Comparison of ENCODE assay signal across 15 mouse cellular contexts in genomic region chr2:37747909-37748308, GRCm38 (mm10). TPM values are rescaled to one million over a fixed set of nuclear protein-coding genes. Genes with fewer than 3 reads are reported as not detected.
DNase-seq lines count a peak whose midpoint lies in the region; ATAC-seq lines count a peak whose summit lies in the region.
"Had no signal": no experiment of that assay in that cellular context is flagged by ENCODE, and none has a peak within 500 bp of the region (broad histone marks: within the 10 kb centered on the region; RNA-seq: fewer than 3 reads in every experiment).

No protein-coding gene starts in this region.

- peak; percentile 53 for DNase-seq in cerebellum, adult 9-11 months
- DNase-seq in cerebellum, adult 8-10 months, result no peak
- peak; percentile 31 for DNase-seq in gastrocnemius, postnatal 25 days
- DNase-seq in gastrocnemius, postnatal 36 days, result no peak
- DNase-seq in midbrain, embryonic 14.5 days, result no peak
- peak; percentile 49 for DNase-seq in telencephalon, adult 2 months (ENCODE audit: low read depth, low spot score)
- no peak for DNase-seq in kidney, postnatal 36 days
- DNase-seq: adrenal gland, adult 8-10 months; kidney, adult 8-10 months had no signal

- intact Hi-C loops in gastrocnemius, postnatal 36 days (cut with DNase I), result loop anchor here (5.0 kb wide), 1 partner anchor 46 kb away; the partner anchor contains the start of gene Strbp

- H3K4me2 ChIP-seq in midbrain, embryonic 15.5 days, result no peak overlapping the region
- no peak overlapping the region for H3K4me2 ChIP-seq in midbrain, embryonic 14.5 days (ENCODE audit: low read length)
- H3K4me2 ChIP-seq: hindbrain, embryonic 14.5 days; liver, embryonic 12.5 days had no signal

- no peaks in the 10 kb centered on the region for H3K9me3 ChIP-seq in midbrain, embryonic 15.5 days
- no peaks in the 10 kb centered on the region for H3K9me3 ChIP-seq in midbrain, embryonic 14.5 days (ENCODE audit: control insufficient read depth, low read length)
- H3K9me3 ChIP-seq: liver, embryonic 12.5 days had no signal

- H3K9ac ChIP-seq in midbrain, embryonic 15.5 days, result no peak overlapping the region
- H3K9ac ChIP-seq in midbrain, embryonic 14.5 days (replicated peaks; ENCODE audit: low read length), result no peak overlapping the region
- H3K9ac ChIP-seq: hindbrain, embryonic 14.5 days; liver, embryonic 12.5 days had no signal

- H3K4me1 ChIP-seq in midbrain, embryonic 15.5 days, result peaks cover 13% of the 10 kb centered on the region
- H3K4me1 ChIP-seq in midbrain, embryonic 14.5 days (ENCODE audit: control insufficient read depth, insufficient read depth, low read length), result 0 out of 2 replicates have a peak, but pooled peaks cover 3% of the 10 kb centered on the region
- H3K4me1 ChIP-seq: liver, embryonic 12.5 days had no signal

- 26% methylated on average over 2 of the region's 2 CpGs for WGBS in midbrain, embryonic 15.5 days
- WGBS in midbrain, embryonic 14.5 days, result 37% methylated on average over 2 of the region's 2 CpGs

- ATAC-seq in midbrain, embryonic 15.5 days (replicated peaks), result peak; percentile 74; the same call in 1 of the 2 replicates
- no peak for ATAC-seq in midbrain, embryonic 14.5 days (ENCODE audit: low FRiP score, low TSS enrichment)
- ATAC-seq: liver, embryonic 12.5 days; lung, postnatal 0 days had no signal

- peak overlapping the region; percentile 18; the same call in 1 of the 2 replicates for H3K27ac ChIP-seq in midbrain, embryonic 15.5 days
- H3K27ac ChIP-seq in midbrain, embryonic 14.5 days (replicated peaks; ENCODE audit: low read depth, low read length), result no peak overlapping the region
- H3K27ac ChIP-seq: liver, embryonic 12.5 days had no signal

- no peaks in the 10 kb centered on the region for H3K27me3 ChIP-seq in midbrain, embryonic 15.5 days (replicated peaks)
- no peaks in the 10 kb centered on the region for H3K27me3 ChIP-seq in midbrain, embryonic 14.5 days (ENCODE audit: control insufficient read depth, insufficient read depth, low read length)

- H3K4me3 ChIP-seq in midbrain, embryonic 15.5 days, result no peak overlapping the region
- no peak overlapping the region for H3K4me3 ChIP-seq in midbrain, embryonic 14.5 days (replicated peaks; ENCODE audit: low read depth, low read length)
- H3K4me3 ChIP-seq: liver, embryonic 12.5 days; myocyte had no signal

- H3K36me3 ChIP-seq in midbrain, embryonic 15.5 days (replicated peaks), result no peaks in the 10 kb centered on the region
- no peaks in the 10 kb centered on the region for H3K36me3 ChIP-seq in midbrain, embryonic 14.5 days (ENCODE audit: control insufficient read depth, insufficient read depth, low read length)
- H3K36me3 ChIP-seq: liver, embryonic 12.5 days had no signal

RNA-seq across cellular contexts. Expression of gene Crb2, which starts 28.1 kb away (rescaled TPM):
- not detected for total RNA-seq in gastrocnemius, postnatal 25 days (2021)
- under 1 TPM; 0.07 to 0.28 TPM for total RNA-seq in gastrocnemius, postnatal 36 days (2021)
- 5.6 and 6.4 TPM in 2 replicates for polyA plus RNA-seq in midbrain, embryonic 15.5 days (2015; fragmentation: Nextera tagmentation; extraction: Ambion mirVana)
- 3.5 and 5.8 TPM in 2 replicates for polyA plus RNA-seq in midbrain, embryonic 14.5 days (2014; fragmentation: Nextera tagmentation; extraction: Ambion mirVana)
- total RNA-seq: megakaryocyte-erythroid progenitor cell, adult 5-6 weeks had no signal
- polyA plus RNA-seq: myocyte had no signal

RNA-seq across cellular contexts. Expression of gene Strbp, which starts 44.2 kb away (rescaled TPM):
- total RNA-seq in gastrocnemius, postnatal 25 days (2021), result 10 to 100 TPM; 14.4 to 16.9 TPM
- 10 to 100 TPM; 19.2 to 20.7 TPM for total RNA-seq in gastrocnemius, postnatal 36 days (2021)
- polyA plus RNA-seq in midbrain, embryonic 15.5 days (2015; fragmentation: Nextera tagmentation; extraction: Ambion mirVana), result 105 and 113 TPM in 2 replicates
- polyA plus RNA-seq in midbrain, embryonic 14.5 days (2014; fragmentation: Nextera tagmentation; extraction: Ambion mirVana), result 134 and 155 TPM in 2 replicates

Comparison
In these comparisons a context has a peak if more than half of its experiments do, and no peak if none do; other contexts are left out.
1. DNase-seq: peak in cerebellum, adult 9-11 months (single experiment), gastrocnemius, postnatal 25 days (single experiment) and telencephalon, adult 2 months (single experiment); none in cerebellum, adult 8-10 months (single experiment), gastrocnemius, postnatal 36 days (0 of 2), midbrain, embryonic 14.5 days (single experiment) and kidney, postnatal 36 days (0 of 2).